Mouse (Mus musculus): ENCODE data around the gene Kcnb1. TPM values are rescaled to one million over a fixed set of nuclear protein-coding genes. Genes with fewer than 3 reads are reported as not detected.

The Kcnb1 gene
- under 1 TPM; 0.12 to 0.58 TPM for total RNA-seq (2023)

DNA sequence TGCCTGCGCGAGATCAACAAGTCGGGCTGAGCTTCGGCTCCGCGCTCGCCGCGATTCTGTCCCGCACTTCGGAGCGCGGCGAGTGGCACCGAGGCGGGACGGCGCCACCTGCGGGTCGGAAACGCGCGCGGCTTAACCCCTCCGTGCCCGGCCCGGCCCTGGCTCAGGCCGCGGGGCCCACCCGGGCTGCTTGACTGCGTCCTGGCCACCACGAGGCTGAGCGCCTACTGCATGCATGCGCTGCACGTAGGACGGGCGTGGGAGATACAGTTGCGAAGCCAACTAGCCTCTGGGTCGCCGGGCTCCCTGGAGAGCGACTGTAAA is at the start of gene Kcnb1:
Gene Kcnb1, minus strand, starts transcription at position 80 of the 324 bp plus-strand sequence.

DNA sequence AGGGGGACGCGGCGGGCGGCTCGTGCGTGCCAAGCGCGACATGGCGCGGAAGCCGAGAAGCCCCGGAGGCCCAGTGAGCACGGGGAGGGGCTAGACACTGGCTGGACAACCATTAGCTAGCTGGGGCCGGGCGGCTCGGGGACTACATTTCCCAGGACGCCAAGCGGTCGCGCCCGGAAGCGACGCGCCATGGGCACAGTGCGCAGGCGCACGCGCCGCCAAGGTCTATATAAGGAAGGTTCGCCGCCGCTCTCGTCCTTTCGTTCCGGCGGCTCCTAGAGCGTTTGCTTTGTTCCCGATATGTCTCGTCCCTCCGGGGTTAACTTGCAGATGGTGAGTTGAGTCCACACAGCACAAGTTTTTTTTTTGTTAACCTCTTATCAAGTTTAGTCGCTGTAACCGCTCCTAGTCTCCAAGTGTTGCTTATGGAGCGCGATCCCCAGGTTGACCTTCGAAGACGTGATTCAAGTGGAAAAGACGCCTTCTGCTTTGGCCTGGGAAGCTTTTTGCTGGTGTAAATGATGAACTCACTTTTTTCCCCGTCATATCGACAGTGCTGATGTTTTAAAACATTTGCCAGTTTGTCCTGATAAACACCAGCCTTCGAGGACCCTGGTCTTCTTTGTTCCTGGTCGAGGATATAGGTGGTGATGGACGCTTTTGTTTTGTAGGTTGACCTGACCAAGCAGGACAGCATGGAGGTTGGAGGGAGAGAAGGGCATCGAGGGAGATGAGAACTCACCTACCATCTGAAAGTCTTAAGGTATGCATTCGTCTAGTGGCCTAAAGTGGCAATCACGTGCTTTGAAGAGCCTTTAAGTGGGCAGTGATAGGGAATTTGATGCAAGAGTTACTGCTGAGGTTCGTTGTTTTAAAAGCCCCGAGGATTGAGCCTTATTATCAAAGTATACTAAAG is 126.7 kb downstream of the Kcnb1 start, which contains the start of gene Znfx1:
Gene Znfx1, minus strand, starts transcription at position 51 of the 916 bp plus-strand sequence.

Other genes starting within 250 kb of the Kcnb1 start
- 10 to 100 TPM; 69.4 to 71.2 TPM for gene Stau1, start 193.9 kb downstream of the Kcnb1 start, total RNA-seq (2023)
- 10 to 100 TPM; 45.6 to 49.7 TPM for gene Ddx27, start 175.0 kb downstream of the Kcnb1 start, total RNA-seq (2023)
- gene Znfx1, start 127.1 kb downstream of the Kcnb1 start, total RNA-seq (2023): 10 to 100 TPM; 84.1 to 92.6 TPM
- 10 to 100 TPM; 11.9 to 13.1 TPM for gene Ptgis, start 50.4 kb upstream of the Kcnb1 start, total RNA-seq (2023)
- 100 to 1,000 TPM; 125 to 134 TPM for gene B4galt5, start 159.0 kb upstream of the Kcnb1 start, total RNA-seq (2023)
- 10 to 100 TPM; 57.6 to 62.9 TPM for gene Slc9a8, start 231.6 kb upstream of the Kcnb1 start, total RNA-seq (2023)